Mouse (Mus musculus) brain, embryonic 14.5 days (tissue): ENCODE measurements around the gene Col1a1.

Experiments
- CTCF ChIP-seq: fragments of 200-500 bp; IDR thresholded peaks from 2 replicates; pipeline ENCODE4 v1.5.1; 2012; ENCODE audit warnings: inconsistent platforms, mild to moderate bottlenecking, moderate library complexity, borderline replicate concordance; ENCODE audit not compliant: insufficient read depth, insufficient read length; ENCODE audit errors: extremely low read depth
- POLR2A ChIP-seq: fragments of 200-500 bp; IDR thresholded peaks from 2 replicates; pipeline ENCODE4 v1.6.1; 2012; ENCODE audit warnings: mild to moderate bottlenecking, inconsistent platforms, borderline replicate concordance; ENCODE audit not compliant: poor library complexity, insufficient read depth, insufficient read length, severe bottlenecking; ENCODE audit errors: extremely low read depth

GRCm38 (mm10) chr11:94962534-94963101 lies 26.6 kb downstream of the Col1a1 start:
- TF ChIP-seq POLR2A = no peak
- no peak for TF ChIP-seq CTCF
